Mouse (Mus musculus): Measurements from ENCODE around the gene Tmem63c. TPM values are rescaled to one million over a fixed set of nuclear protein-coding genes. Genes with fewer than 3 reads are reported as not detected.

The Tmem63c gene
- polyA plus RNA-seq, 1 experiment from 2014 or later: 0.04 TPM

- H3K27me3 ChIP-seq (ENCODE audit: insufficient read depth, low read length): no peaks in the 10 kb centered on the region
- H3K4me3 ChIP-seq (ENCODE audit: low read length): no peak overlapping the region
- no peaks in the 10 kb centered on the region for H3K36me3 ChIP-seq (ENCODE audit: insufficient read depth, low read length)
- 87% methylated on average over 7 of the region's 7 CpGs for WGBS
- H3K27ac ChIP-seq (ENCODE audit: low read length): no peak overlapping the region
- H3K9ac ChIP-seq (replicated peaks; ENCODE audit: low read length): no peak overlapping the region
- no peak for ATAC-seq (ENCODE audit: low FRiP score, low TSS enrichment)
- no peaks in the 10 kb centered on the region for H3K9me3 ChIP-seq (ENCODE audit: low read length)
- H3K4me2 ChIP-seq (replicated peaks; ENCODE audit: low read depth, low read length): no peak overlapping the region
- no peaks in the 10 kb centered on the region for H3K4me1 ChIP-seq (ENCODE audit: insufficient read depth, low read length)
Observed at GRCm38 (mm10) chr12:87040857-87041256, 19.7 kb downstream of the Tmem63c start.

- Histone ChIP-seq H3K4me3 (ENCODE audit: low read length) (no peak overlapping the region), H3K4me2 (replicated peaks; ENCODE audit: low read depth, low read length) (no peak overlapping the region), H3K9ac (replicated peaks; ENCODE audit: low read length) (no peak overlapping the region), H3K9me3 (ENCODE audit: low read length) (no peaks in the 10 kb centered on the region), H3K4me1 (ENCODE audit: insufficient read depth, low read length) (no peaks in the 10 kb centered on the region), H3K27ac (ENCODE audit: low read length) (no peak overlapping the region), H3K36me3 (ENCODE audit: insufficient read depth, low read length) (no peaks in the 10 kb centered on the region), H3K27me3 (ENCODE audit: insufficient read depth, low read length) (no peaks in the 10 kb centered on the region)
- ATAC-seq (ENCODE audit: low FRiP score, low TSS enrichment): no peak
- 77% methylated on average over 2 of the region's 2 CpGs for WGBS
Observed at GRCm38 (mm10) chr12:87042456-87042855, 21.3 kb downstream of the Tmem63c start.

- Histone ChIP-seq H3K27ac (ENCODE audit: low read length) (no peak overlapping the region), H3K27me3 (ENCODE audit: insufficient read depth, low read length) (no peaks in the 10 kb centered on the region), H3K4me1 (ENCODE audit: insufficient read depth, low read length) (no peaks in the 10 kb centered on the region), H3K9ac (replicated peaks; ENCODE audit: low read length) (no peak overlapping the region), H3K36me3 (ENCODE audit: insufficient read depth, low read length) (no peaks in the 10 kb centered on the region), H3K4me3 (ENCODE audit: low read length) (no peak overlapping the region), H3K9me3 (ENCODE audit: low read length) (no peaks in the 10 kb centered on the region), H3K4me2 (replicated peaks; ENCODE audit: low read depth, low read length) (no peak overlapping the region)
- ATAC-seq (ENCODE audit: low FRiP score, low TSS enrichment): no peak
- 71% methylated on average over 7 of the region's 7 CpGs for WGBS
Observed at GRCm38 (mm10) chr12:87043221-87043620, 22.1 kb downstream of the Tmem63c start.

GRCm38 (mm10) chr12:87044711-87045110 lies 23.6 kb downstream of the Tmem63c start:
- no peak for ATAC-seq (ENCODE audit: low FRiP score, low TSS enrichment)
- Histone ChIP-seq H3K9me3 (ENCODE audit: low read length) (no peaks in the 10 kb centered on the region), H3K4me2 (replicated peaks; ENCODE audit: low read depth, low read length) (no peak overlapping the region), H3K4me1 (ENCODE audit: insufficient read depth, low read length) (no peaks in the 10 kb centered on the region), H3K4me3 (ENCODE audit: low read length) (no peak overlapping the region), H3K36me3 (ENCODE audit: insufficient read depth, low read length) (no peaks in the 10 kb centered on the region), H3K27me3 (ENCODE audit: insufficient read depth, low read length) (no peaks in the 10 kb centered on the region), H3K9ac (replicated peaks; ENCODE audit: low read length) (no peak overlapping the region), H3K27ac (ENCODE audit: low read length) (no peak overlapping the region)
- WGBS: 14% methylated on average over 5 of the region's 5 CpGs

GRCm38 (mm10) chr12:87047536-87047935 lies 26.4 kb downstream of the Tmem63c start:
- H3K9ac ChIP-seq (replicated peaks; ENCODE audit: low read length): no peak overlapping the region
- 45% methylated on average over 3 of the region's 3 CpGs for WGBS
- no peak overlapping the region for H3K4me2 ChIP-seq (replicated peaks; ENCODE audit: low read depth, low read length)
- no peaks in the 10 kb centered on the region for H3K36me3 ChIP-seq (ENCODE audit: insufficient read depth, low read length)
- H3K4me3 ChIP-seq (ENCODE audit: low read length): no peak overlapping the region
- no peak overlapping the region for H3K27ac ChIP-seq (ENCODE audit: low read length)
- H3K27me3 ChIP-seq (ENCODE audit: insufficient read depth, low read length): no peaks in the 10 kb centered on the region
- H3K4me1 ChIP-seq (ENCODE audit: insufficient read depth, low read length): no peaks in the 10 kb centered on the region
- no peak for ATAC-seq (ENCODE audit: low FRiP score, low TSS enrichment)
- no peaks in the 10 kb centered on the region for H3K9me3 ChIP-seq (ENCODE audit: low read length)

- Histone ChIP-seq H3K9me3 (ENCODE audit: low read length) (no peaks in the 10 kb centered on the region), H3K4me3 (ENCODE audit: low read length) (no peak overlapping the region), H3K27me3 (ENCODE audit: insufficient read depth, low read length) (no peaks in the 10 kb centered on the region), H3K4me1 (ENCODE audit: insufficient read depth, low read length) (no peaks in the 10 kb centered on the region), H3K9ac (replicated peaks; ENCODE audit: low read length) (no peak overlapping the region), H3K27ac (ENCODE audit: low read length) (no peak overlapping the region), H3K36me3 (ENCODE audit: insufficient read depth, low read length) (no peaks in the 10 kb centered on the region), H3K4me2 (replicated peaks; ENCODE audit: low read depth, low read length) (no peak overlapping the region)
- no peak for ATAC-seq (ENCODE audit: low FRiP score, low TSS enrichment)
- 26% methylated on average over 10 of the region's 16 CpGs for WGBS
Observed at GRCm38 (mm10) chr12:87052661-87053321, 31.7 kb downstream of the Tmem63c start.

- H3K4me1 ChIP-seq (ENCODE audit: insufficient read depth, low read length): no peaks in the 10 kb centered on the region
- no peaks in the 10 kb centered on the region for H3K27me3 ChIP-seq (ENCODE audit: insufficient read depth, low read length)
- H3K27ac ChIP-seq (ENCODE audit: low read length): no peak overlapping the region
- H3K9me3 ChIP-seq (ENCODE audit: low read length): no peaks in the 10 kb centered on the region
- H3K4me3 ChIP-seq (ENCODE audit: low read length): no peak overlapping the region
- H3K4me2 ChIP-seq (replicated peaks; ENCODE audit: low read depth, low read length): no peak overlapping the region
- 74% methylated on average over 7 of the region's 7 CpGs for WGBS
- no peaks in the 10 kb centered on the region for H3K36me3 ChIP-seq (ENCODE audit: insufficient read depth, low read length)
- no peak for ATAC-seq (ENCODE audit: low FRiP score, low TSS enrichment)
- H3K9ac ChIP-seq (replicated peaks; ENCODE audit: low read length): no peak overlapping the region
Observed at GRCm38 (mm10) chr12:87054873-87055272, 33.7 kb downstream of the Tmem63c start.

GRCm38 (mm10) chr12:87057066-87057465 lies 35.9 kb downstream of the Tmem63c start:
- Histone ChIP-seq H3K4me2 (replicated peaks; ENCODE audit: low read depth, low read length) (no peak overlapping the region), H3K27me3 (ENCODE audit: insufficient read depth, low read length) (no peaks in the 10 kb centered on the region), H3K9ac (replicated peaks; ENCODE audit: low read length) (no peak overlapping the region), H3K4me3 (ENCODE audit: low read length) (no peak overlapping the region), H3K27ac (ENCODE audit: low read length) (no peak overlapping the region), H3K4me1 (ENCODE audit: insufficient read depth, low read length) (no peaks in the 10 kb centered on the region), H3K36me3 (ENCODE audit: insufficient read depth, low read length) (no peaks in the 10 kb centered on the region), H3K9me3 (ENCODE audit: low read length) (no peaks in the 10 kb centered on the region)
- WGBS: 59% methylated on average over 17 of the region's 17 CpGs
- ATAC-seq (ENCODE audit: low FRiP score, low TSS enrichment): no peak

- Histone ChIP-seq H3K4me3 (ENCODE audit: low read length) (no peak overlapping the region), H3K9ac (replicated peaks; ENCODE audit: low read length) (no peak overlapping the region), H3K36me3 (ENCODE audit: insufficient read depth, low read length) (no peaks in the 10 kb centered on the region), H3K27ac (ENCODE audit: low read length) (no peak overlapping the region), H3K4me1 (ENCODE audit: insufficient read depth, low read length) (no peaks in the 10 kb centered on the region), H3K4me2 (replicated peaks; ENCODE audit: low read depth, low read length) (no peak overlapping the region), H3K27me3 (ENCODE audit: insufficient read depth, low read length) (no peaks in the 10 kb centered on the region), H3K9me3 (ENCODE audit: low read length) (no peaks in the 10 kb centered on the region)
- no peak for ATAC-seq (ENCODE audit: low FRiP score, low TSS enrichment)
- WGBS: 85% methylated on average over 11 of the region's 11 CpGs
Observed at GRCm38 (mm10) chr12:87065446-87065845, 44.3 kb downstream of the Tmem63c start.

- 80% methylated on average over 5 of the region's 5 CpGs for WGBS
- no peaks in the 10 kb centered on the region for H3K27me3 ChIP-seq (ENCODE audit: insufficient read depth, low read length)
Observed at GRCm38 (mm10) chr12:87066429-87066828, 45.3 kb downstream of the Tmem63c start.

More at GRCm38 (mm10) chr12:87066429-87066828, 45.3 kb downstream of the Tmem63c start:
- no peak overlapping the region for H3K4me2 ChIP-seq (replicated peaks; ENCODE audit: low read depth, low read length)
- no peak overlapping the region for H3K4me3 ChIP-seq (ENCODE audit: low read length)
- no peaks in the 10 kb centered on the region for H3K4me1 ChIP-seq (ENCODE audit: insufficient read depth, low read length)
- H3K9me3 ChIP-seq (ENCODE audit: low read length): no peaks in the 10 kb centered on the region
- no peaks in the 10 kb centered on the region for H3K36me3 ChIP-seq (ENCODE audit: insufficient read depth, low read length)
- no peak overlapping the region for H3K9ac ChIP-seq (replicated peaks; ENCODE audit: low read length)
- no peak overlapping the region for H3K27ac ChIP-seq (ENCODE audit: low read length)
- ATAC-seq (ENCODE audit: low FRiP score, low TSS enrichment): no peak
